Mouse (Mus musculus) thymus, adult 2 months (tissue): ENCODE results near the gene B3galt5.

Experiments
- CTCF ChIP-seq: fragments of 200-500 bp; IDR thresholded peaks from 2 replicates; pipeline ENCODE4 v1.5.1; 2012; ENCODE audit warnings: mild to moderate bottlenecking, control low read depth, low read length, moderate library complexity, borderline replicate concordance; ENCODE audit not compliant: control insufficient read depth, poor library complexity, insufficient read depth; ENCODE audit errors: extremely low read depth
- POLR2A ChIP-seq: fragments of 200-500 bp; IDR thresholded peaks from 2 replicates; pipeline ENCODE4 v1.6.1; 2012; ENCODE audit warnings: mild to moderate bottlenecking, low read length, control low read depth, moderate library complexity; ENCODE audit not compliant: control insufficient read depth, poor library complexity, insufficient read depth; ENCODE audit errors: extremely low read depth

DNA sequence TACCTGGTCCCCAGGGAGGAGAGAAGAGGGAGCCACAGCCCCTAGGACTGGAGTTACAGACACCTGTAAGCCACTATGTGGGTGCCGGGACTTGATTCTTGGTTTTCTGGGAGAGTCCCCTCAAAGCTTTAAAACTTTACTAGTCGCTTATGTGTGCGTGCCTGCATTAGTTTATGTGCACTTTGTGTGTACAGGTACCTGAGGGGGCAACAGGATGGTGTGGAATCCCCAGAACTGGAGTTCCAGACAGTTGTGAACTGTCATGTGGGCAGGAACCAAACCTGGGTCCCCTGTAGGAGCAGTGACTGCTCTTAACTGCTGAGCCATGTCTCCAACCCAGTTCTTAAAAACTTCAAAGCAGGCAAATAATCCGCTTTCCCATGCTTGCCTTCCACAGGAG is 4.3 kb upstream of the B3galt5 start:
- TF ChIP-seq CTCF, result no peak
- no peak for TF ChIP-seq POLR2A
